Mouse (Mus musculus) urinary bladder, postnatal 10 days (tissue): ENCODE results near the gene Diaph3.
"Not testable (repeated sequence)": the region's sequence is repeated elsewhere in the genome, so short reads cannot be mapped to it uniquely, and the experiment has no call there.

Experiments
- DNase-seq: peaks from one replicate; pipeline ENCODE4 v3.0.0; 2022; ENCODE audit warnings: low spot score

The Diaph3 gene

GRCm38 (mm10) chr14:86738916-86739315 is 402.1 kb downstream of the Diaph3 start:
- DNase-seq = no peak

- DNase-seq = no peak
Measured at GRCm38 (mm10) chr14:86736646-86737045, 404.4 kb downstream of the Diaph3 start.

- DNase-seq = no peak
Measured at GRCm38 (mm10) chr14:86731300-86731699, 409.7 kb downstream of the Diaph3 start.

- DNase-seq = no peak
Measured at GRCm38 (mm10) chr14:86729617-86730098, 411.4 kb downstream of the Diaph3 start.

GRCm38 (mm10) chr14:86727538-86728045 is 413.4 kb downstream of the Diaph3 start:
- no peak for DNase-seq

- no peak for DNase-seq
Measured at GRCm38 (mm10) chr14:86721768-86722167, 419.3 kb downstream of the Diaph3 start.

- DNase-seq = no peak
Measured at GRCm38 (mm10) chr14:86721082-86721481, 420.0 kb downstream of the Diaph3 start.

GRCm38 (mm10) chr14:86720408-86720807 is 420.6 kb downstream of the Diaph3 start:
- not testable (repeated sequence) for DNase-seq

GRCm38 (mm10) chr14:86714088-86714690 is 426.8 kb downstream of the Diaph3 start:
- DNase-seq = no peak

GRCm38 (mm10) chr14:86704080-86704479 is 437.0 kb downstream of the Diaph3 start:
- no peak for DNase-seq

GRCm38 (mm10) chr14:86701145-86701544 is 439.9 kb downstream of the Diaph3 start:
- no peak for DNase-seq

- DNase-seq = no peak
Measured at GRCm38 (mm10) chr14:86697887-86698286, 443.1 kb downstream of the Diaph3 start.

GRCm38 (mm10) chr14:86692714-86693113 is 448.3 kb downstream of the Diaph3 start:
- no peak for DNase-seq

- no peak for DNase-seq
Measured at GRCm38 (mm10) chr14:86691298-86691697, 449.7 kb downstream of the Diaph3 start.

- no peak for DNase-seq
Measured at GRCm38 (mm10) chr14:86684585-86685503, 456.2 kb downstream of the Diaph3 start.

- no peak for DNase-seq
Measured at GRCm38 (mm10) chr14:86681951-86682350, 459.1 kb downstream of the Diaph3 start.

GRCm38 (mm10) chr14:86678992-86679391 is 462.0 kb downstream of the Diaph3 start:
- DNase-seq = no peak

- DNase-seq = no peak
Measured at GRCm38 (mm10) chr14:86678179-86678780, 462.8 kb downstream of the Diaph3 start.

- DNase-seq = no peak
Measured at GRCm38 (mm10) chr14:86677015-86677414, 464.0 kb downstream of the Diaph3 start.

GRCm38 (mm10) chr14:86675314-86675713 is 465.7 kb downstream of the Diaph3 start:
- DNase-seq = no peak

GRCm38 (mm10) chr14:86662846-86663245 is 478.2 kb downstream of the Diaph3 start:
- DNase-seq = no peak

- no peak for DNase-seq
Measured at GRCm38 (mm10) chr14:86660556-86660955, 480.5 kb downstream of the Diaph3 start.
